Comparison of ENCODE assay signal across 8 mouse cellular contexts in the genomic region with DNA sequence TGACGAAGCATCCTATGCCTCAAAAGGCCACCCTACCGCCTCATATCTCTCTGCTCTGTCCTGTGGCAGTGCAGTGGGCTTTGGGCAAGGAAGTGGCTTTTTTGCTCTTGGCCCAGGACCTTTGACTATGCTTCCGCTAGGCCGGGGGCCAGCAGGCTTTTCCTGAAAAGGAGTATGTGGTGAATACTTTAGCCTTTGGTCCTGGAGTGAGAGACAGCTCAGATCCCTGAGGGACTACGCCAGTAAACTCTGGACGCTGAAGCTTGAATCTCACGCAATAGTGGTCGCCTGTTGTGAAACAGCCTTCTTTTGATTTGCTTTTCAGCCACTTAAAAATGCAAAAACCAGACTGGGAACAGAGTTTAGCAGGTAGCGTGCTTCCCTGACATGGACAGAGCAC. TPM values are rescaled to one million over a fixed set of nuclear protein-coding genes. Genes with fewer than 3 reads are reported as not detected.
DNase-seq lines count a peak whose midpoint lies in the region; ATAC-seq and TF ChIP-seq lines count a peak whose summit lies in the region.

No protein-coding gene starts in this region.

- H3K9me3 ChIP-seq in midbrain, embryonic 16.5 days (replicated peaks; ENCODE audit: control insufficient read depth, low read length, poor library complexity, severe bottlenecking): no peaks in the 10 kb centered on the region

- no peak overlapping the region for H3K4me2 ChIP-seq in midbrain, embryonic 16.5 days (ENCODE audit: low read length)

- no peak overlapping the region for H3K9ac ChIP-seq in midbrain, embryonic 16.5 days (ENCODE audit: low read depth, low read length)

- H3K27me3 ChIP-seq in kidney, adult 2 months (replicated peaks; ENCODE audit: control insufficient read depth, insufficient read depth, low read length): no peaks in the 10 kb centered on the region
- no peaks in the 10 kb centered on the region; the same call in 1 of the 2 replicates for H3K27me3 ChIP-seq in midbrain, embryonic 16.5 days (ENCODE audit: control insufficient read depth, insufficient read depth, low read depth, low read length)

- H3K4me1 ChIP-seq in kidney, adult 2 months (ENCODE audit: control insufficient read depth, insufficient read depth, low read length): peaks cover 6% of the 10 kb centered on the region; the same call in 1 of the 2 replicates
- peaks cover 20% of the 10 kb centered on the region for H3K4me1 ChIP-seq in midbrain, embryonic 16.5 days (ENCODE audit: control insufficient read depth, insufficient read depth, low read length)

- WGBS in kidney, adult 2 months: 55% methylated on average over 9 of the region's 9 CpGs
- WGBS in midbrain, embryonic 16.5 days: 54% methylated on average over 9 of the region's 9 CpGs

- no peak for TF ChIP-seq POLR2A in kidney, adult 2 months (IDR thresholded peaks at IDR 0.05; ENCODE audit: low read depth, low read length)

- H3K36me3 ChIP-seq in kidney, adult 2 months (ENCODE audit: control insufficient read depth, insufficient read depth, low read length): no peaks in the 10 kb centered on the region
- H3K36me3 ChIP-seq in midbrain, embryonic 16.5 days (ENCODE audit: control insufficient read depth, insufficient read depth, low read length): no peaks in the 10 kb centered on the region

- intact Hi-C loops in gastrocnemius, postnatal 14 days (cut with DNase I; ENCODE audit: low total_unique reads): no loop called here

- no peak overlapping the region for H3K4me3 ChIP-seq in kidney, adult 2 months (ENCODE audit: insufficient read depth, low read depth, low read length)
- no peak overlapping the region for H3K4me3 ChIP-seq in midbrain, embryonic 16.5 days (ENCODE audit: low read depth, low read length)

- peak overlapping the region; percentile 11; the same call in 1 of the 2 replicates for H3K27ac ChIP-seq in kidney, adult 2 months (ENCODE audit: insufficient read depth, low read depth, low read length)
- no peak overlapping the region for H3K27ac ChIP-seq in midbrain, embryonic 16.5 days (ENCODE audit: low read length)

- TF ChIP-seq CTCF in kidney, adult 2 months (conservative IDR thresholded peaks at IDR 0.05; ENCODE audit: insufficient read depth, insufficient read length, low read depth, low read length): no peak

- ATAC-seq in midbrain, embryonic 16.5 days: no peak

- DNase-seq in adrenal gland, adult 2 months: peak; percentile 70
- no peak for DNase-seq in adrenal gland, postnatal 4 days (ENCODE audit: low spot score in 2 of 2)
- peak; percentile 77 for DNase-seq in gastrocnemius, postnatal 14 days
- peak; percentile 84 for DNase-seq in kidney, adult 2 months
- peak; percentile 71 for DNase-seq in lung, postnatal 25 days (ENCODE audit: low spot score)
- DNase-seq in thymus, adult 18-20 months: no peak
- DNase-seq in ovary, postnatal 14 days (ENCODE audit: low spot score): no peak

RNA-seq across cellular contexts. Expression of gene Socs3, which starts 34.2 kb away (rescaled TPM):
- 1 to 10 TPM; 3.2 to 6.9 TPM for total RNA-seq in adrenal gland, adult 2 months (2021)
- 14.1 and 14.8 TPM in 2 replicates for polyA plus RNA-seq in adrenal gland, adult 2 months (2012; rRNA removed)
- total RNA-seq in adrenal gland, postnatal 4 days (2021): 10 to 100 TPM; 11.8 to 12.7 TPM
- total RNA-seq in gastrocnemius, postnatal 14 days (2021): 1 to 10 TPM; 2.9 to 3.7 TPM
- polyA plus RNA-seq in kidney, adult 2 months (2012; rRNA removed): 4.3 and 5.0 TPM in 2 replicates
- 5.9 and 7.2 TPM in 2 replicates for polyA plus RNA-seq in midbrain, embryonic 16.5 days (2015; fragmentation: Nextera tagmentation; extraction: Ambion mirVana)

RNA-seq across cellular contexts. Expression of gene Pgs1, which starts 50.5 kb away (rescaled TPM):
- 10 to 100 TPM; 53.9 to 54.5 TPM for total RNA-seq in adrenal gland, adult 2 months (2021)
- 99.4 and 165 TPM in 2 replicates for polyA plus RNA-seq in adrenal gland, adult 2 months (2012; rRNA removed)
- 10 to 100 TPM; 39.1 to 40.4 TPM for total RNA-seq in adrenal gland, postnatal 4 days (2021)
- total RNA-seq in gastrocnemius, postnatal 14 days (2021): 10 to 100 TPM; 15.6 to 17.1 TPM
- 29.7 and 30.4 TPM in 2 replicates for polyA plus RNA-seq in kidney, adult 2 months (2012; rRNA removed)
- polyA plus RNA-seq in midbrain, embryonic 16.5 days (2015; fragmentation: Nextera tagmentation; extraction: Ambion mirVana): 61.2 and 62.1 TPM in 2 replicates

Comparison
In these comparisons a context has a peak if more than half of its experiments do, and no peak if none do; other contexts are left out.
1. DNase-seq: peak in adrenal gland, adult 2 months (single experiment), gastrocnemius, postnatal 14 days (single experiment), kidney, adult 2 months (single experiment) and lung, postnatal 25 days (single experiment); none in adrenal gland, postnatal 4 days (0 of 2), thymus, adult 18-20 months (0 of 2) and ovary, postnatal 14 days (single experiment).